Mouse (Mus musculus): ENCODE data around the gene Afm. TPM values are rescaled to one million over a fixed set of nuclear protein-coding genes. Genes with fewer than 3 reads are reported as not detected.

Afm gene
- polyA plus RNA-seq, 1 experiment = not detected

DNA sequence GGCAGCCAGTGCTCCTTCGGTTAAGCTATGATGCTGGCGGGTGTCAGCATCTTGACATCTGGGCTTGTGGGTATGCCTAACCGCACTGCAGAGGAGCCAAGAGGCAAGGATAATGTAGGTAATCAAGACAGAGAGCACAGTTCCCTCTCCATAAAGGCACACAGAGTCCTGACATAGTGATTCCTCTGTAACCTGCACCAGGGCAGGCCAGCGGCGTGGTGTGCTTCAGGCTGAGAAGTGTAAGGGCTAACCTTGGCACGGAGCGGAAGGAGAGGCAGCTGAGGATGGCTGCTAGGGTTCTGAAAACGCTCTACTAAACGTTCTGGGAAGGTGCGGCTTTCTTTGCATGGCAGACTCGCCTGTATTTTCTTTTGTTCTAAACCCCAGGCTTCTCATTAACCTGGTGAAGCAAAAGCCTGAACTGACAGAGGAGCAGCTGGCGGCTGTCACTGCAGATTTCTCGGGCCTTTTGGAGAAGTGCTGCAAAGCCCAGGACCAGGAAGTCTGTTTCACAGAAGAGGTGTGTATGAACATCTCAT lies 11.3 kb upstream of the Afm start:
- TF ChIP-seq GATA1 (IDR thresholded peaks at IDR 0.05; ENCODE audit: low read length) = no peak

DNA sequence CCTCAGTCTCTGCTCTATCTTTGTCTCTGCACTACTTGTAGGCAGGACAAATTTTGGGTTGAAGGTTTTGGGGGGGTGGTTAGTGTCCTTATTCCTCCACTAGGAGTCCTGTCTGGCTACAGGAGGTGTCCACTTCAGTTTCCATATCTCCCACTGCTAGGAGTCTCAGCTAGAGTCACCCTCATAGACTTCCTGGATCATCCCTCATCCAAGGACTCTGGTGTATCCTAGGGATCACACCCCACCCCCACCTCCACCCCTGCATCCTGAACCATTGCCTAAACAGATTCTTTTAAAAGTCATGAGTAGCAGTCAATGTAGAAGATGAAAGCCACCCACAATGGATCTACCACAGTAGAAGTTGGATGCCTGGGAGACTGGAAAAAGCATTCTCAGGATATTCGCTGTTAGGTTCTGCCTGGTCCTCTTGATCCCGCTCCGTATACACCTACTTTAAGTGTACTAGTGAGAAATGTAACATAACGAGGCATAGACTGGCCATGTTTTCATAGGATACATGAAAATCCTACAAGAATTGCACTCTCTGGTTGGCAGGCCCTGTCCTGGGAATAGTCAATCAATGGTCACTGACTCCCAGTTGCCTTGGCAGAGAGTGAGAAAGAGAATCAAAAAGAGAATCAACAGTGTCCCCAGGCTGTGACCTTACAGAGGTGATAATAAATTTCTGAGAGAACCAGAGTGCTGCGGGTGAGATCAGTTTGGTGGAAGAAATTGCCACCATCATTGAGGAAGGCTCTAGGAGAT lies 8.7 kb upstream of the Afm start:
- TF ChIP-seq GATA1 (IDR thresholded peaks at IDR 0.05; ENCODE audit: low read length) = no peak

DNA sequence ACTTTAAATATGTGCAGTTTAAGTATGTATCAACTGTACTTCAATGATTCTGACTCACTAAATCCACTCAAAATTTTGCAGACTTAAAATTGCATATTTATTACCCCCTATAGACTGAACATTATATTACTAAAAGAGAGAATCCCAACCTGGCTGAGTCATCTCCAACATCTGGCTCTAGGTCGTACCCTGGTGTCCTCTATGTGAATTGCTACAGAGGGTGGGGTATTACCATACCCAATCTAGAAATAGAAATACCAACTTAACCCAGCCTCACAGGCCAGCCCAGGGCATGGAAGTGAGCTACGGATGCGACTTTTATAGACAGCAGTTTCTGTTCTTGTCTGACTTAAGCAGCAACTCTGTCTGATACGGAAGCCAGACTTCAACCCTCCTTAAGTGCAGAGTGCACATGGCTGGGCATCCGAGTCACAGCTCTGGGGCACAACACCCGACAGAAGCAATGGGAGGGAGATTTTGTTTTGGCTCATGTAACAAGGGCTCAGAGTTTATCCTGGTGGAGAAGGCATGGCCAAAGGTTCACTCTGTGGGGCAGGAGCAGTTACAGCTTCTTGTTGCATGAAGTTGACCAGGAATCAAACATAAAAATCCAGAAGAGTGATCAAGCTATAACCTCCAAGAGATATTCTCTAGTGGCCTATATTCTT lies 6.3 kb upstream of the Afm start:
- TF ChIP-seq GATA1 (IDR thresholded peaks at IDR 0.05; ENCODE audit: low read length) = no peak

DNA sequence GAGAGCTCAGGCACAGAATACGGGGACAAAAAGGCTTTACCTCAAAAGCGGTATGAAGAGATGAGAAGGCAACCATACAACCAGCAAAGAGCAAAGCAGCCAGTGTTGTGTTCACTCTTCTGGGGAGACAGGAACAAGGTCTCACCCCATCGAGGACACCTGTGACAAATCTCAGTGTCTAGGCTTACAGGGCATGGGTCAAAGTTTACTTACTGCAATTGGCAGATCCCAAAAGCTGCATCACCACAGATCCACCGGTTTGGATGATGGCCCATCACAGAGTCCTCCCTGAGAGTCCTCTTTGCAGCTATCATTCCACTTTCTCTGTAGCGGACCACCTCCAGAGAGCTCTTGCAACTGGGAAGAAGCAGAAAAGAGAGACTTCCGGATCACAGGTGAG lies 3.2 kb upstream of the Afm start:
- TF ChIP-seq GATA1 (IDR thresholded peaks at IDR 0.05; ENCODE audit: low read length) = no peak

DNA sequence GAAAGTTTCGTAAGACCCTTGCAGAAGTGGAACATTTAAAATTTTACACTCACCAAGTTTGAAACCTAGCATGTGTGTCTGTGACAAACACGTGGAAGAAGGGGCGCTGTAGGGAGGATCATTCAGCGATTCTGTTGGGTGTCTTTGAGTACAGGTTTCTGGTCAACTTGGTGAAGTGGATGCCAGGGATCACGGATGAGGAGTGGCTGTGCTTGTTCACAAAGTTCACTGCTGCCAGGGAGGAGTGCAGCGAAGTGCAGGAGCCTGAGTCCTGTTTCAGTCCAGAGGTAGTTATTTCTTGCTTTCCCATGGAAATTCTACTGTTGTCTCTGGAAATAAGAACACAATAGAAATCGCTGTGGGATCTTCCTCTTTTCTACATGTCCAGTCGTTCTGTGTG lies 32.5 kb downstream of the Afm start:
- TF ChIP-seq GATA1 (IDR thresholded peaks at IDR 0.05; ENCODE audit: low read length) = no peak

DNA sequence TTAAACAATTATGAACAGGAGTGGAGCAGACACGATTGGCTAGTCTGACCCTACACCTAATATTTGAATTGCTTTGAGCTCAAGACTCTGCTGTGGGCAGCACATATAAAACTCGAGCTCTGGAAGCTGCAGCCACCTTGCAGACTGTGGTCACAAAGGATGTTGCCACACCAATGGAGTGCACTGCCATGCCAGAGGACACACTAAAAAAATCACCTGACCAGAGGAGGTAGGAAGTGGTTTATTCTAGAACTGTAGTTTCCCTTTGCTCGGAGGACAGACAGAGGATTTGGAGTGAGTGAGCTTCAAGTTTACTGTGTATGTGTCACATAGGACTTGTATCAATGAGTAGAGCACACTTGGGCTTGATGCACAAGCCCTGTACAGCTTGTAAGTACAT lies 37.3 kb downstream of the Afm start:
- no peak for TF ChIP-seq GATA1 (IDR thresholded peaks at IDR 0.05; ENCODE audit: low read length)

DNA sequence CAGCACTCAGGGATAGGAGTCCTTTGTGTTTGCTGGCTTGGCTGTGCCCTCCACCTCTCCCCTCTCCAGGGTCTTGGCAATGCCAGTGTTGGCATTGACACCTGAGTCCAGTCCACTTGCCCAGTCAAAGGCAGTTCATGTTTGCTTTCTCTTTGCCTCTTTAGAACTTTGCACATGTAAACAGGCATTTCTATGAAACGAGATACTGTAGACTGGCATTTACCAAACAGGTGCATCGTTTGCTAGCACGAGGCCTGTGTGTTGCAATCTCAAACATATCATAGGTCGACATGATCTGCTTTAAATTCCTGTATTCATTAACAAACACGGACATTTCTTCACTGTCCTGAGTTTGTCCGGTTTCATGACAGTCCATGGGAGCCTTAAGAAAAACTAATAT lies 42.0 kb downstream of the Afm start, which contains the start of gene 5830473C10Rik:
TSS of gene 5830473C10Rik (plus strand) at position 365 of the 400 bp plus-strand sequence.
- TF ChIP-seq GATA1 (IDR thresholded peaks at IDR 0.05; ENCODE audit: low read length) = no peak

DNA sequence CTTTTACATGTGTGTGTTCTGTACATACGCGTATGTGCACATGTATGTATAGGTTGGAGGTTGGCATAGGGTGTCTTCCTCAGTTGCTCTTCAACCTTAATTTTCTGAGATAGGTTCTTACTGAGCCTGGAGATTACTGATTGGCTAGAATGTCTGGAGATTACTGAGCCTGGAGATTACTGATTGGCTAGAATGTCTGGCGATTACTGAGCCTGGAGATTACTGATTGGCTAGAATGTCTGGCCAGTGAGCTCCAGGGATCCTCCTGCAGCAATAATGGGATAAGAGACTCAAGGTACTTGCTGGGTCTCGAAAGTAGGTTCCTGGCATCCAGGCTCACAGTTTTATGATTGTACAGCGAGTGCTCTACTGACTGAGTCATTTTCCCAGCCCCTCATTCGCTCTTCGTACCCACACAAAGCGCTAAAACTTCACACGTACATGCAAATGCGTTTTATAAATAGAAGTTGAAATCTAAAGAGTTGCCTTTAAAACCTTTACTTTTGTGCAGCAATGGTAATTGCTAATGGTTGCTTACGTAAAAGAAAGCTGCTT lies 43.1 kb downstream of the Afm start:
- no peak for TF ChIP-seq GATA1 (IDR thresholded peaks at IDR 0.05; ENCODE audit: low read length)

DNA sequence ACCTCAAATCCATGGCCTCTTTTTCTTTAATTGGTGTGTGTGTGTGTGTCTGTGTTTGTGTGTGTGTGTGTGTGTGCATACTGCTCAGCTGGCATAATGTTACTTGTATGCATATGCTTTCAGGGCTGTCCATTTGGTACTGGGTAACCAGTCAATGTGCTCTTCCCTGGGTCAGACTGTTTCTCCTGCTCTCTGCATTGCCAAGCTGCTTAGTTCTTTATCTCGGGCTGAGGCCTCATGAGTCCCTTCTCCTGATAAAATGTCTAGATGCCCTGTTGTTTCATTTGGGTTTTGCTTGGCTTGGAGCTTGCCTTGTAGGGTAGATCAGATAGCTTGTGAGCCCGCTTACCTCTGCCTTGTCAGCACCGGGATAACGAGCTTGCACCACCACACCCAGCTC lies 44.1 kb downstream of the Afm start:
- no peak for TF ChIP-seq GATA1 (IDR thresholded peaks at IDR 0.05; ENCODE audit: low read length)

DNA sequence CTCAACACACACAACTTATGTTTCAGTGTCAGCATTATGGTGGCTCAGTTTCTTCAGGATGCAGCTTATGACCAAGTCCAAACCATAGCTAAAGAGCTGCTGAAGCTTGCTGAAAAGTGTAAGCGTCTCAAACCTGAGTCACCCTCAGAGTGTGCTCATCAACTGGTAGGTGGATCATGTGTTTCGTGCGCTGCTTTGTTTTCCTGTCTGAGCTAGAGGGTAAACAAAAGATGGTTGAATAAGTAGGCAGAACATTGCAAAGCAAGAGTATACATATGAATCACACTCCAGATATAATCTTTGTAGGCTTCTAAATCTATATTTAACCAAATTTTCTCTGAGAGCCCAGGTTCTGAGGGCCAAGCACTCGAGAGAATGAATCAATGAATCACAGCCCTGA lies 45.4 kb downstream of the Afm start:
- TF ChIP-seq GATA1 (IDR thresholded peaks at IDR 0.05; ENCODE audit: low read length) = no peak

DNA sequence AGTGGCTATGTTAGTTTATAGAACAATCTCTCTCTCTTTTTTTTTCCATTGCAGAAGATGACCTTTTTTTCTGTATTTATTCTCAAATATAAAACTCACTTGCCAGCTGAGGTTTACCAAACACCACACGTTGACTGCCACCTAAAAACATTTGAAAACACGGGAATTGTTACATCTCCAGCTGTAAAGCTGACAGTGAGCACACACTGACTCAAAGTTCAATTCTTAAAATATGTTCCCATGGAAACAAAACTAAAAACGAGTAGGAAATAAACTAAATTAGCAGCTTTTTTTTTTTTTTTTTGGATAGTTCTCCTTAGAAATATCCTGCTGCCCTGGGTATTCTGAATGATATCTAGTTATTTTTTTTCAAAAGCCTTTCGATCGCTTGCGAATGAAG lies 46.5 kb downstream of the Afm start:
- no peak for TF ChIP-seq GATA1 (IDR thresholded peaks at IDR 0.05; ENCODE audit: low read length)

DNA sequence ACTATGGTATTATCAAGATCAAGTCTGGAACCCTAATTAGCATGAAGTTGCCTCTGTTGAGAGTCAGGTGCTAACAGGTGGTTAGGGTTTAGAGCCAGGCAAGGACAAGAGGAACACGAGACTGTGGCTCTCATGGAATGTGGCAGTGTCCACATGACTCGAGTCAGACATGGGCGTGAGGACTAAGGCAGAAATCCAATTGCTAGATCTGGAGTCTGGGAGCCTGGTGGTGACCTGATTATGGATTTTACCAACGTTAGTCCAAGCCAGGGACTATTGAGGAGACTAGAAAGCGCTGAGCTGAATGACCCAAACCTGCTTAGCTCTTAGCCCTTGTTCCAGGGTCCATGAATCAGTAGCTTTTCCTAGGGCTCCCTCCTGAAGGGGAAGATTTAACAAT lies 49.1 kb downstream of the Afm start:
- TF ChIP-seq GATA1 (IDR thresholded peaks at IDR 0.05; ENCODE audit: low read length) = no peak

DNA sequence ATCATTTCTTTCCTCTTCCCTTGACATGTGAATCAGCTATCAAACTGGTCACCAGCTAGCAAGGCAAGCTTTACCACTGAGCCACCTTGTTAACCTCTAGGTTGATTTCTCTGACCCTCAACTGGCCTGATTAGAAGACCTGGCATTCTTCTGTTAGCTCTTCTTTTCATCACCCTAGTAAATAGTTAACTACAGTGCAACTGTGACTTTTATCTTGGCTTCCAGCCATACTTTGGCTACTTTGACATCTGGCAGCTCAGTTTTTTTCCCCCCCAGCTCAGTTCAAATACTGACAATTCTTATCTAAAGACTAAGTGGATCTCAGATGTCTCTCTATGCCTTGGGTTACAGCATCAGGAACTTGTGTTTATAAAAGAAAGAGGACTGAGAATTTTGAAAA lies 49.6 kb downstream of the Afm start:
- TF ChIP-seq GATA1 (IDR thresholded peaks at IDR 0.05; ENCODE audit: low read length) = no peak

DNA sequence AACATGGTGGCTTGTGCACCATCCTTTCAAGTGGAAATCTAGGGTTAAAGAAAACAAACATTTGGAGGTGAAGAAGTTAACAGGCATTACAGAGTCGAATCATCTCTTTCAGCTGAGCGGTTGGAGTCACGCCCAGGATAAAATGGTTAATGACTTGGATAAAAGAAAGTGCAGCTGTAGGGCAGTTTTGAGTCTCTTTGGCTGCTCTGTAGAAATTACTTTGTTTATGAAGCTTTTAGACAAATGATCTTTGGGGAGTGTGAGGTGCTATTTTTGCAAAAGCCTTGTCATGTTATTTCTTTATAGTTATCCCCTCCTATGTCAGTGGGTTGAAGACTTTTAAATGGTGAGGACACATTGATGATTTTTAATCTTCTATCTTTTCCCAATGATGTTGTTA lies 52.5 kb downstream of the Afm start:
- no peak for TF ChIP-seq GATA1 (IDR thresholded peaks at IDR 0.05; ENCODE audit: low read length)

DNA sequence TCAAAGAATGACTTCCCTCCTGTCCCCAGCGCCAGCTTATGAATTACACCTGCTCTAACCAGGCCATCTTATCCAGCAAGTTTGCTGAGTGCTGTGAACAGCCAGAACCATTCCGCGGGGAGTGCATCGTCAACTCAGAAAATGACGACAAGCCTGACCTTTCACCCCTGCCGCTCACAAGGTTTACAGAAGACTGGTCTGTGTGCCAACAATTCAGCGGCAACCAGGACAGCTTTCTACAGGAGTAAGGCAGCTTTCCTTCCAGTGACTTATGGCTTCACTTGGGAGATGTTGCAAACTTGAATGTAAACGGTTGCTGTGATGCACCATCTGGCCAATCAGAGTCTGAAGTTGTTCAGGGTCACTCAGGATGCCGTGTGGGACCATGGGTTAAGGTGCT lies 59.0 kb downstream of the Afm start:
- TF ChIP-seq GATA1 (IDR thresholded peaks at IDR 0.05; ENCODE audit: low read length) = no peak

DNA sequence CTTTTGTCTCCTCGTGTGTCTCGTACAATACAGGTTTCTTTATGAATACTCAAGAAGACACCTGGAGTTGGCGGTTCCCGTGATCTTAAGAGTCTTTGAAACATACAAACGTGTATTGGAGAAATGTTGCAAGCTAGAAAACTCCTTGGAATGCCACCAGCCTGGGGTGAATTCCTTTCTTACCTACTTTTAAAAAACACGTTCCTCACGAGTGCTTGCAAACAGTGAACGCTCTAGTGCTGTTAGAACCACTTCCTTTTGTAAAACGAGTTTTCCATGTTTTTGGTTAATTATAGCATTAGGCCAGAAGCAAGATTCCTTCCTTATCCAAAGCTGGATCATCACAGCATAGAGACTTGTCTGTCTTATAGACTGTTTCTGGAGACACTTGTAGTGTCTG lies 60.8 kb downstream of the Afm start:
- TF ChIP-seq GATA1 (IDR thresholded peaks at IDR 0.05; ENCODE audit: low read length) = no peak

DNA sequence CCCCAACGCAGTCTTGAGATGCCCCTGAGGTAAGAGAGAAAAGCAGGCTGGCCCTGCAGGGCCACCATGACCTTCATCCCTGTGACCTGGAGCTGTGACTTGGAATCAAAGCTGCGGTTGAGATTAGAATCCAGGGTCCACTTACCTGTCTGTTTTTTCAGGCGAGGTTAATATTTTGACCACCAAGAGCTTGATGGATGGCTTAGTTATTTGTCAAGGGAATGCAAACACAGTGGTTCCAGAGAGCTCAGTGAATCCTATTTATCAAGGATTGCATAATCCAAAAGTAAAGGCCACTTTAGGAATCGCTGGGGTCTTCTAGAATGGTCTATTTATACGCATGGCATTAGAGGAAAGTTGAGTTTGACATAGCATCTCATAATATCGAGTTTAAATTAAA lies 63.4 kb downstream of the Afm start:
- no peak for TF ChIP-seq GATA1 (IDR thresholded peaks at IDR 0.05; ENCODE audit: low read length)

Data from G1E-ER4 (cell line).